ENCODE assay signal across 8 mouse cellular contexts in genomic region chr7:66230246-66230637, GRCm38 (mm10).
DNase-seq lines count a peak whose midpoint lies in the region; ATAC-seq and TF ChIP-seq lines count a peak whose summit lies in the region.

No protein-coding gene starts in this region.

- 69% methylated on average over 4 of the region's 4 CpGs for WGBS in kidney, embryonic 15.5 days
- WGBS in embryonic facial prominence, embryonic 12.5 days, result 42% methylated on average over 4 of the region's 4 CpGs
- WGBS in kidney, adult 2 months, result 63% methylated on average over 4 of the region's 4 CpGs

- H3K36me3 ChIP-seq in kidney, embryonic 15.5 days, result no peaks in the 10 kb centered on the region
- H3K36me3 ChIP-seq in embryonic facial prominence, embryonic 12.5 days, result no peaks in the 10 kb centered on the region
- no peaks in the 10 kb centered on the region for H3K36me3 ChIP-seq in kidney, adult 2 months (ENCODE audit: control insufficient read depth, insufficient read depth, low read length)

- no peaks in the 10 kb centered on the region for H3K27me3 ChIP-seq in kidney, embryonic 15.5 days
- H3K27me3 ChIP-seq in embryonic facial prominence, embryonic 12.5 days, result no peaks in the 10 kb centered on the region
- H3K27me3 ChIP-seq in kidney, adult 2 months (replicated peaks; ENCODE audit: control insufficient read depth, insufficient read depth, low read length), result no peaks in the 10 kb centered on the region

- H3K9ac ChIP-seq in kidney, embryonic 15.5 days, result no peak overlapping the region
- H3K9ac ChIP-seq in embryonic facial prominence, embryonic 12.5 days, result no peak overlapping the region

- TF ChIP-seq CTCF in kidney, adult 2 months (conservative IDR thresholded peaks at IDR 0.05; ENCODE audit: insufficient read depth, insufficient read length, low read depth, low read length), result no peak

- TF ChIP-seq POLR2A in kidney, adult 2 months (IDR thresholded peaks at IDR 0.05; ENCODE audit: low read depth, low read length), result no peak

- H3K27ac ChIP-seq in kidney, embryonic 15.5 days, result peak overlapping the region; percentile 69
- peak overlapping the region; percentile 88 for H3K27ac ChIP-seq in embryonic facial prominence, embryonic 12.5 days
- H3K27ac ChIP-seq in kidney, adult 2 months (ENCODE audit: insufficient read depth, low read depth, low read length), result no peak overlapping the region

- no peak overlapping the region for H3K4me2 ChIP-seq in kidney, embryonic 15.5 days
- no peak overlapping the region for H3K4me2 ChIP-seq in embryonic facial prominence, embryonic 12.5 days (replicated peaks)

- H3K4me1 ChIP-seq in kidney, embryonic 15.5 days, result peaks cover 24% of the 10 kb centered on the region
- peaks cover 25% of the 10 kb centered on the region for H3K4me1 ChIP-seq in embryonic facial prominence, embryonic 12.5 days
- H3K4me1 ChIP-seq in kidney, adult 2 months (ENCODE audit: control insufficient read depth, insufficient read depth, low read length), result peaks cover 5% of the 10 kb centered on the region; the same call in 1 of the 2 replicates

- no peak for ATAC-seq in kidney, embryonic 15.5 days (replicated peaks; ENCODE audit: low FRiP score)
- ATAC-seq in embryonic facial prominence, embryonic 12.5 days (ENCODE audit: insufficient number of reproducible peaks, insufficient read depth, low FRiP score, low TSS enrichment), result no peak

- H3K4me3 ChIP-seq in kidney, embryonic 15.5 days (replicated peaks), result no peak overlapping the region
- no peak overlapping the region for H3K4me3 ChIP-seq in embryonic facial prominence, embryonic 12.5 days
- H3K4me3 ChIP-seq in kidney, adult 2 months (ENCODE audit: insufficient read depth, low read depth, low read length), result no peak overlapping the region

- DNase-seq in kidney, postnatal 25 days, result no peak
- DNase-seq in induced T-regulatory cell, adult 2 months (ENCODE audit: low read depth), result peak; percentile 52
- DNase-seq in naive thymus-derived CD4-positive, alpha-beta T cell, adult 2 months (ENCODE audit: low read depth), result peak; percentile 60
- DNase-seq in kidney, adult 2 months, result no peak
- DNase-seq in kidney, postnatal 10 days, result no peak
- no peak for DNase-seq in adrenal gland, adult 2 months

- no peaks in the 10 kb centered on the region for H3K9me3 ChIP-seq in kidney, embryonic 15.5 days (replicated peaks)
- no peaks in the 10 kb centered on the region for H3K9me3 ChIP-seq in embryonic facial prominence, embryonic 12.5 days

Comparison
In these comparisons a context has a peak if more than half of its experiments do, and no peak if none do; other contexts are left out.
1. DNase-seq: peak in induced T-regulatory cell, adult 2 months (single experiment) and naive thymus-derived CD4-positive, alpha-beta T cell, adult 2 months (single experiment); none in kidney, postnatal 25 days (0 of 2), kidney, adult 2 months (single experiment), kidney, postnatal 10 days (single experiment) and adrenal gland, adult 2 months (single experiment).